Mouse (Mus musculus) gastrocnemius, postnatal 4 days (tissue): Measurements from ENCODE around the gene Mtx2. TPM values are rescaled to one million over a fixed set of nuclear protein-coding genes. Genes with fewer than 3 reads are reported as not detected.

Experiments
- DNase-seq, 2 experiments: peaks; one replicate each; pipeline ENCODE4 v3.0.0; 2021 to 2022; ENCODE audit warnings: low spot score in 2 of 2, mixed read lengths in 2 of 2
- total RNA-seq, 2 experiments: library from RNA; stranded (reverse); gene quantifications; 2 replicates each; pipeline ENCODE4 v1.2.3; 2021

Mtx2 gene
- total RNA-seq, 2 experiments from 2014 or later = 55.1 to 63.0 TPM

DNA sequence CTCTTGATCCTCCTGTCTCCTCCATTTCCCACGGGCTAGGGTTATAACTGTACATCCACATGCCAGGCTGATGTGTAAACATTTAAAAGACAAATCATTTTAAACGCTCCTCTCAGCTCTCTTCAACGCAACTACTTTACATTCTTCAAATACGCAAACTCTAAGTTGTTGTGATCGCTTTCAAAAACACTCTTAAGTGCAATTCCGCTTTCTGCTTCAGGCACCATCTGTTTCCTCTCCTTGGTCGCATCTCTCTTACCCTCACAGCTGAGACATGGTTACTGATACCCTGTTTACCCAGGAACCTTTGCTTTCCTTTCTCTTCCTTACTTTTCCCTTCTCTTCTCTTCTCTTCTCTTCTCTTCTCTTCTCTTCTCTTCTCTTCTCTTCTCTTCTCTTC is 86.4 kb downstream of the Mtx2 start:
- DNase-seq = no peak

DNA sequence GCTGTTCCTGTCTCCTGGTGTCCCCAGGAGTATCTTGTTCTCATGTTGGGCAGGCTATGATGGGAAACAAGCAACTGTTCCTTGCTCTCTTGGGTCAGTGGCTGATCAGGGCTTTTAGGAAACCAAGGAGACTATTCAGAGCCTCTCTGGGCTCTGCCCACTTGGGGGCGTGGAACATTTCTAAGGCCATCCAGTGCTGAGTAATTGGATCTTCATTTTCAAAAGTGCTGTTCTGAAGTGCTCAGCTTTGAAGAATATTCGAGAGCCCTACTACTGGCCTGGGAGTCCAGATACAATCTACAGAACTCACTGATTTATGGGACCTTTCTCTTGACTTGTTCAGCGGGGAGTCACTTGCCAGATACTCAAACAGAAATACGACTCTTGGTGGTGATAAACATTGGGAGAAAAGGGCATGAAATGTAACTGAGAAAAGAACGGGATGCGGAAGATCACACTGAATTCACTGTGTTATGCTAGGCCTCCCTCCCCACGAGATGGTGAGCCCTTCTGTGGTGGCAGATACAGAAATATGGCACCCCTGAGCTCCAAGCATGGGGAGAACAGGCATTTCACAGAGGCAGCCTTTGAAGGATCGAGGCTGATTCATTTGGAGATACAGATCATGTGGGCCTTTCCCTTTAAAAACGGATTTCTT is 92.4 kb downstream of the Mtx2 start:
- DNase-seq = no peak

DNA sequence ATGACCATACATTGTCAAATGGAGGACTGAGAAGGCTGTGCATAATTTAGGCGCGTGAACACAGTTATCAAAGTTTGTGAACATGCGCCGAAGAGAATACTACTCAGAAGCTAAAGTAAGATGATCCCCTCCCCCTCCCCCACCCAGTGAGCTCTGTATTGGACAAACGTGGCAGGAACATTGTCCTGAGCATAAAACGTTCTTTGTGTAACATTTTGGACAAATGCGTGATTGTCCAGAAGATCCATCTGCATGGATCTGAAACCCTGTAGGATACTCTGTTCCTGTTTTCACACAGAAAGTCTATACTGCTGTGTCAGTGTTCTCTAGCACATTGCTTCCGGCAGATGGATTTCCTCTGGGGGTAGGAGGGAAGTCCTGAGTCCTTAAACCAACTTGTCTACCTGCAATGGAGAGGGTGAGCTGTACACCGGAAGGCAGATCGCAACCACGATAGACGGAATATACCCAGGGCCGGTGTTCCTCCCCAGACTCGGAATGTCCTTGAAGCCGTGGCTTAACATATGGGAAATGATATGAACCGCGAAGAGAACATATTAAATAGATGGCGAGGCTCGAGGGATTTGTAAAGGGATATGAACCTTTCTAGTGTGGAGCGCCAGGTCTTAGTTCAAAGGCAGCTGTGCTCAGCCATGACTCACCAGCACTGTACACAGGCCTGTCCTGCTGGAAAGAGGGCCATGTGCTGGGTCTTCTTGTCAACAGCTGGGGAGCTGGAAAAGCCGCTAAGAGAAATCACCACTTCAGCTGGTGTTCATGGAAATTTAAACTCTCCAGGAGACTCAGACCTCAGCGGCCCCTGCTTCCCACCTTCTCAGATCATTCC is 100.6 kb downstream of the Mtx2 start:
- peak in 1 of 2 experiments; percentile 12 for DNase-seq

Other genes starting within 250 kb of the Mtx2 start
- 10 to 100 TPM; 50.7 to 58.1 TPM for gene Lnpk, start 246.4 kb upstream of the Mtx2 start, total RNA-seq
- gene Evx2, start 166.2 kb upstream of the Mtx2 start, total RNA-seq = under 1 TPM in 1 of 2 experiments, not detected in 1; 0.05 TPM
- gene Hoxd13, start 157.5 kb upstream of the Mtx2 start, total RNA-seq = not detected
- not detected for gene Hoxd12, start 150.8 kb upstream of the Mtx2 start, total RNA-seq
- gene Hoxd11, start 146.2 kb upstream of the Mtx2 start, total RNA-seq = 1 to 10 TPM; 1.1 to 1.5 TPM
- gene Hoxd10, start 133.9 kb upstream of the Mtx2 start, total RNA-seq = 1 to 10 TPM; 3.0 to 4.9 TPM
- gene Hoxd9, start 128.1 kb upstream of the Mtx2 start, total RNA-seq = 10 to 100 TPM in 1 of 2 experiments, 1 to 10 TPM in 1; 9.8 to 12.3 TPM
- 10 to 100 TPM; 35.9 to 41.6 TPM for gene Hoxd8, start 121.2 kb upstream of the Mtx2 start, total RNA-seq
- under 1 TPM in 1 of 2 experiments, not detected in 1; 0.12 TPM for gene Hoxd3, start 113.9 kb upstream of the Mtx2 start, total RNA-seq
- gene Hoxd4, start 113.9 kb upstream of the Mtx2 start, total RNA-seq = 1 to 10 TPM; 4.1 to 6.1 TPM
- gene Gm28230, start 99.1 kb upstream of the Mtx2 start, total RNA-seq = under 1 TPM; 0.47 to 0.74 TPM
- under 1 TPM in 1 of 2 experiments, not detected in 1; 0.20 TPM for gene Hoxd1, start 62.8 kb upstream of the Mtx2 start, total RNA-seq